Mouse (Mus musculus) monocyte, adult 2 months (primary cell): ENCODE data around the gene 6030445D17Rik.

Experiments used
- DNase-seq, 2 experiments: peaks; one replicate each; pipeline ENCODE4 v3.0.0; 2022; ENCODE audit warnings: low spot score in 2 of 2, low read depth in 1 of 2

6030445D17Rik gene

DNA sequence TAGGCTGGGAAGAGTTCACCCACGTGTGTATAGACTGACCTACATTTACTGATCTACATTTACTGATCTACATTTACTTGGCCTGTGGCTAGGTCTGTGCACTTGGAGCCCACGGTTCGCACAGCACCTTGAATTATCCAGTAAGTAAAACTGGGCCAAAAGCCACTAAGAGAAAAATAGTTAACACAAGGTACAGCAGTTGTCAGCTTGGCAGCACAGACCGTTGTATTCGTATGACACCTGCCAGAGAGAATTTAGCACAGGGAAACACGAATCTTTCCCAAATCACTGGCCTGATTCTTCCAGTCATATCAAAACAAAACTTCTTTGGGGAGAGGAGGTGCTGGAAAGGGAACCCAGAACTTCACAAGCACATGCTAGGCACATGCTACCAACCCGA is 3.8 kb upstream of the 6030445D17Rik start:
- DNase-seq = no peak

DNA sequence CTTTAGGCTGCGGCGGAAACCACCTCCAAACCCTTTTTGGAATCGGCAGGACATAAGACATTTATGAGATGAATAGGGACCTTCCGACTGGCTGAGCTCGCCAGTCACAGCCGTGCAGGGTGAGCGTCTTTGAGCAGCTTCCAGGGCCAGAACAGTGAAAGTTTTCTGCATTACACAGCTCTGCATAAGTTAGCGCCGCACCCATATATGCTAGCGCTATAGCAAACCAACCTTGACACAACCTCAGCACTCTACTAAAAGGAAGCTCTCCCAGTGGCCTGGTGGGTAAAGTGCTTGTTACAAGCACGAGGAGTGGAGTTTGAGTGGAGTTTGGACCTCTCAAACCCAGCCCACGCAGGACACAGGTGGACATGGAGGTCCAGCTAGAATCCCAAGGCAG is 2.8 kb upstream of the 6030445D17Rik start:
- no peak for DNase-seq

DNA sequence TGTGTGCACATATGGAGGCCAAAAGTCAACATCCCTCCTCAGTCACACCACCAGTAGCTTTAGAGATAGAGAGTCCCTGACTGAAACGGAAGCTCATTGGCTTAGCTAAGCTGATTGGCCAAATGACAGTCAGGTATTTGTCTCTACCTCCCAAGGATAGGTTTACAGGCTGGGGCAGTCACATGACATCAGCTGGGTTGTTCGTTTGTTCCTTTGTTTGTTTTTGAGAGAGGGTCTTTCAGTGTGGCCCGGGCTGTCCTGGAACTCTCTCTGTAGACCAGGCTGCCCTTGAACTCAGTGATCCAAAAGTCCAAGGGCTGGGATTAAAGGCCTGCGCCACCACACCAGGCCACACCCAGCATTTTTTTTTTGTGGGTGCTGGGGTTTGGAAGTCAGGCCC is 844 bp upstream of the 6030445D17Rik start:
- no peak for DNase-seq

DNA sequence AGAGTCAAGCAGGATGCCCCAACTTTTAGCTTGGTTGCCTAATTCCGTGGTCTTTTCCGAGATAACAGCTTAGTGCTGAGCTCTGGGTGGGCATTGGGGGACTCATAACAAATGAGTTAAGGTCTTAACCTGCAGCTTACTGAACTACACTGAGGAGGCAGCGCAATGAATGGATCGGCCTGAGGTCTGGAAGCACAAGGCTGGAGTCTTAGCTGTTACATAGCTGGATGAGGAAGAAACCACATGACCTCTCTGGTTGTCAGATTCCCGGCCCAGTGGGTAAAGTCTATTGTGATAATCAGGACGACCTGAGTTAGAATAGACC is 327 bp upstream of the 6030445D17Rik start:
- no peak for DNase-seq

DNA sequence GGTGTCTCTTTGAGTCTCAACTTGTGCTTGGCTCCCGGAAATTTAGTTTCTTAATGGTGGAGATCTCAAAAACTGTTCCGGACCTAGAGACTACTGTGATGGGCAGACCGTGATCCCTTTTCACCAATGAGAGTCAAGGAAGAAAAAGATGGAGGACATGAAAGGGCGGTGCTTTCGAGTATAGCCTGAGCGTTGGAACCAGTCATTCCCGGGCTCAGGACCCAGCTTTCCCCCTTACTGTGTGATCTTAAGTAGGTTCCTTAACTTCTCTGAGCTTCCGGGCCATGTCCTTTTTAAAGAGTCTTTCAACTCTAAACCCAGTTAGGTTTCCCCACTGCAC is 759 bp downstream of the 6030445D17Rik start:
- no peak for DNase-seq

DNA sequence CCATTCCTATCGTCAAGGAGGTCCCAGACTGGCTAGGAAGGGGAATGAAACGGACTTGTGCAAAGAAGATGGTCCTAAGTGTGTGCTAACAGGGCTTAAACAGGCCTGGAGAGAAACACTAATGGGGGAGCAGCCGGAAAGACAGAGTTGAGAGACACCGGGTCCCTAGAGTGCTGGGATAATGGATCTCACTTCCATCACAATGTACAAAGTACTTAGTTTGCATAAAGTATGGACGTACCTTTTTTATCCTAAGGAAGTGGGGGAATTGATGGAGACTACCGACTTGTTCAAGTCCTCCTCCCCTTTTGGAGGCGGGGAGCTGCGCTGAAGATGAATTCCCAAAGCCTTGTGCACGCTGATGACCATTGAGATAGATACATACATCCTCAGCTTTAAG is 1.4 kb downstream of the 6030445D17Rik start:
- no peak for DNase-seq

DNA sequence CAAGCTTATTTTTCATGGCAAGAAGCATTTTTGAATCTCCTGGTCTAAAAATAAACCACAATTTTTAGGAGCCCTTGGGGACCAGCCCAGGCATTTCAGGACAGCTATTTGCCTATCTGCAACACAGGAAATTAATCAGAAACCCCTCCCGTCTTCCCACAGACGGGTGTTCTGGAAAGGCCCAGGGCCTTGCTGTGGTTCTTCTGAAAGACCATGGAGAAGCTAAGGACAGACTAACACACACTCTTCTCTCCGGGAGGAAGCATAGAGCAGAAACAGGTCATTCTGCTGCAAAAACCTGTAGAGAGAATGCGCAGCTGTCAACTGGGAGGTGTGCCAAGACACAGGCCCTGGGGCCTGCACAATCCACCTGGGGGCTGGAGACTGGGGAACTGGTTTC is 4.2 kb downstream of the 6030445D17Rik start:
- DNase-seq = no peak

DNA sequence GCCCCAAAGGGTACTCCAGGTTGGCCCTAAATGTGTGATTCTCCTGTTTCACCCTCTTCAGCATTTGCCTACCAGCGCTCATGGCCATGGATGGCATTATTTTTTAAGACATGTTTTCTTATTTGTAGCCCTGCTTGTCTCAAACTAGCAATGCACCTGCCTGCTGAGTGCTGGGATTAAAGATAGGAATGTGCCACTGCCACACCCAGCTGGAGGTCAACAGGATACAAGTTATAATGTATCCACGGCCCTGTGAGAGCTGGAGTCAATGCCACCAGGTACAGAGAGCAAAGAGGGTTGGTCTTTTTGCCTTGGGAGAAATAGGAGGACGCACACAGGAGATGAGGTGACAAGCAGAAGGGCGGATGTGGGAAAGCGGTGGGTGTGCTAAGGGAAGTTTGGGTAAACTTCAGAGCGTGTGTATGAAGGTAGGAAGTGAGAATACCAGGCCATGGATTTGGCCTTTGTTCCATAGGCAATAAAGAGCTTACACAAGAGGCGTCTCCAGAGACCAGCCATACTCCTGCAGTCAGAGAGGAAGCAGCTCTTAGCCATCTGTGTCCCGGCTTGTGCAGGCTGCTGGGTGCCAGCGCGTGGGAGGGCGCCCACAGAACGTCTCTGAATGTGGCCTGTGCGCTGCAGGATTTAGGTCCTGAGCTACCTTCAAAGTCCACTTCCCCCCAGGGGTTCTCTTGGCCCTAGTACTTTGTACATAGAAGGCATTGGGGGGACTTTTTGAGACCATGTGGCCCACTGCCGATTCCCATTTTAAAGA is 6.7 kb downstream of the 6030445D17Rik start:
- no peak for DNase-seq

DNA sequence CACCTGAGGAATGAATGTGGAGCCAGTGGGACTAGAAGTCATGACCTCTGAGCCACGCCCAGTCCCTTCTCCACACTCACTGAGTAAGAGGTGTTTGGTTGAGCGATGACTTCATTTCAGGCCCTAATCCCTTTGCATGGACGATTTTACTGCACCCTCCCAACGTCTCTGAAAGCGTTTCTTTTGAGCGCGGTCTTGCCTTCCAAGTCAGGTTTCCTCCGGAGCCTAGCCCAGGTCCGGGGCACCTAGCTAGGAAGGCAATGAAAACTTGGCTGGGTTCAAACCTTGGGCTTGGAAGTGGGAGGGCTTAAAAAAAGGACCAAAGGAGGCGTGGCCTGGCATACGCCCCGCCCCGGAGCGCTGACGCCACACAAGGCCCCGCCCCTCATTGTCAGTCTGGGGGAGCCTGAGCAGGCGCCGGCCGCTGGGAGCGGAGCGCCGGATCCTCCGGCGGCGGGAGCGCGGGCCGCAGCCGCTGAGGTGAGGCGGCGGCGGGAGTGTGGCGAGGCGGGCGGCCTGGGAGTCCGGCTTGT is 7.4 kb downstream of the 6030445D17Rik start, which contains the start of gene Luzp1:
TSS of gene Luzp1 (plus strand) at position 391 of the 533 bp plus-strand sequence.
- DNase-seq = peak; percentile 61 to 80

DNA sequence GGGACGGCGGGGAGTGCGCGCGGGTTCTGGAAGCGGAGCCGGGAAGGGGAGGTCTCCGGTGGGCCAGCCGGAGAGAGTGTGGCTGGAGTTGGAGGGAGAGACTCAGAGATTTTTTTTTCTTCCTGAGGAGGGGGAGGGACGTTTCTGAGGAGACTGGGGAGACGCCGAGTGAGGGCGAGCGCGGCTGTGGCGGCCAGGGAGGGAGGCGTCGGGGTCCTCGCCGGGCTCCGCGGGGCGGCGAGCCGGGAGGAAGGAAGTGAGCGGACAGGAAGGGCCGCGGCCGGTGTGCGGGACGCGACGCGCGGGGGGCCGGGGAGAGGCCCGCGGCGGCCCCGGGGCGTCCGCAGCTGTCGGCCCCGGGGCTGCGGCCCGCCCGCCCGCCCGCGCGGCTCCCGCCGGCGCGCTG is 7.9 kb downstream of the 6030445D17Rik start:
- DNase-seq = no peak

DNA sequence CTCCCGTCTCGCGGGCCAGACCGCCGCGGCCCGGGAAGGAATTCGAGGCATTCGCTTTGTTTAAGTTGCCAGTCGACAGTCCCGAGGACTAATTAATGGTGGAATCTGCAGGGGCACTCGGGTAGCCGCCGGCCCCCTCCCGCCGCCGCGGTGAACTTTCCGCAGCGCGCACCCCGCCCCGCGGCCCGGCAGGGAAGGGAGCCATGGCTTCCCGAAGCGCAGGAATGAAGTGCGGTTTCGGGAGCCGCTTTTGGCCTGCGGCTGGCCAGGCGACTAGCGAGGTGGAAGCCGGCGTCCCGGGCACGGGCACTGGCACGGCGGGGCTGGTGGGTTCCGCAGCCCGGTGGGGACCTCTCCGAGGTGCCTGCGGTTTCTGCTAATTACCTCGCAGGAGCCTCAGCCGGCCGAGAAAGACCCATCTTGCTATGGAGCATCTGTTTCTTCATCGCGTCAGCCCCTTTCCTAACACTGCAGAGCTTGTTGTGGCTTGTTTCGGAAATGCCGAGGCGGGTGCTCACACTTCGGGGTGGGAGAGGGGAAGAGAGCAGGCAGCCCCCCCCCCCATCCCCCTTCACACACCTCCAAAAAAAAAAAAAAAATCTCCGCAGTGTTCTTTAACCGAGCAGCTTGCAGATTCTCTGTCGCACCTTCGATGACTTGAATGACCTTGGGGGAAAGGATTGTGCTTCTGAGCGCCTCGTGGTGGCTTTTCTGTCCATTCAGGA is 8.5 kb downstream of the 6030445D17Rik start:
- DNase-seq = no peak

DNA sequence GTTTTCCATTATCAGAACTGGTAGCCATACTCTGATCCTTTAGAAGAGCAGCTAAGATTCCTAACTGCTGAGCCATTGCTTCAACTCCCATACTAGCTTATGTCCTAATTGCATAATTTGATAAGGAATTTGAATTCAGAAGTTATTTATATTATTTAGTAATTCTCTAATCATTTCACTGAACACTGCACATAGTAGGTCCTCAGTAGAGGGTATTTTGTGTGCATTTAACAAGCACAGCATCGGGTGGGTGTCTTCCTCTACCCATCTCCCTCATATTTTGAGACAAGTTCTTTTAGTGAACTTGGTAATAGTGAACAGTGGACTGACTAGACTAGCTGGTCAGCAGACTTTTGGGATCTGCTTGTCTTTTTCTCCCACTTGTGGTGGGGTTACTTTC is 14.6 kb downstream of the 6030445D17Rik start:
- no peak for DNase-seq

DNA sequence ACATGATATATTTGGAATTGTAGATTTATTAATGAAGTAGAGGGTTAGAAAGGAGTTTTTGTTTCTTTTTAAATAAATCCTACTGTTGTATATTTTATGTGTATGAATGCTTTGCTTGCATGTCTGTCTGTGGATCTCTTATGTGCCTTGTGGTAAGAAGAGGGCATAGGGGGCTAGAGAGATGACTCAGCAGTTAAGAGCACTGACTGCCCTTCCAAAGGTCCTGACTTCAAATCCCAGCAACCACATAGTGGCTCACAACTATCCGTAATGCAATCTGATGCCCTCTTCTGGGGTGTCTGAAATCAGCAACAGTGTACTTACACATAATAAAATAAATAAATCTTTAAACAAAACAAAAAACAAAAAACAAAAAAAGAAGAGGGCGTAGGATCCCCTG is 24.5 kb downstream of the 6030445D17Rik start:
- no peak for DNase-seq

DNA sequence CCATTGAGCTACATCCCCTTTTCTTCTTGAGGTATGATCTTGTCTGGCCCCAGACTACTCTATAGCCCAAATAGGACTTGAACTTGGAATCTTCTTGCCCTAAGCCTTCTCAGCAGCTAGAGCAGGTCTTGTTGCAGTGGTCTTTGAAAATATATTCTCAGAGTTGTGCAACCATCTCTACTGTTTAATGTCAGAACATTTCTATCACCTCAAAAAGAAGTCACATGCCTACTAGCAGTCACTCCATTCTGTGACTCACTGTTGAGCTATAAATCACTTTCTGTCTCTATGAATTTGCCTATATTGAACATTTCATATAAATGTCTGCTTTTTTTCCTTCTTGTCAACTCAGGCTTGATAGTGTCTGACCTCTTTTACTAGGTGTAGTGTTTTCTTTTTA is 33.9 kb downstream of the 6030445D17Rik start:
- no peak for DNase-seq

DNA sequence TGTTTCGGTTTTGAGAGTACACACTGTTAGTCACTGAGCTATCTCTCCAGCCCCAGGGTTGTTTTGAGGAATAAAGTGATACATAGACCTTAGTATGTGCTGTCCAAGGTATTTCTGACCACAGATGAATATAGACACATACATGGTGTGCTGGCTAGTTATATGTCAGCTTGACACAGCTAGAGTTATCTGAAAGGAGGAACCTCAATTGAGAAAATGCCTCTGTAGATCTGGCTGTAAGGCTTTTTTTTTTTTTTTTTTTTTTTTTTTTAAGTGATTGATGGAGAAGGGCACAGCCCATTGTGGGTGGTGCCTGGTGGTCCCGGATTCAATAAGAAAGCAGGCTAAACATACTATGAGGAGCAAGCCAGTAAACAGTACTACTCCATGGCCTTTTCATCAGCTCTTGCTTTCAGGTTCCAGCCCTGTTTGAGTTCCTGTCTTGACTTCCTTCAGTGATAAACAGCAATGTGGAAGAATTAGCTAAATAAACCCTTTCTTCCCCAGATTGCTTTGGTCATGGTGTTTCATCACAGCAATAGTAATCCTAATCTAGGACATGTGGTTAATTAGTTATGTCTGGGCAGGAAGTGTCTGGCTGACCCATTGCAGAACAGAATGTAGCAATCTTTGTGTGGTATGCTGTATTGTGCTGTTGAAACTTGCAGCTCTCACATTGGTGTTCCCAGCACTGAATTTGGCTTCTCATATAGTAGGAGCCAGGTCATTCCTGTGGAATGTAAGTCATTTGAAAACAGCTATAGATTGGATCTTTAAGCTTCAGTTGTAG is 43.6 kb downstream of the 6030445D17Rik start:
- peak in 1 of 2 experiments; percentile 6 for DNase-seq

DNA sequence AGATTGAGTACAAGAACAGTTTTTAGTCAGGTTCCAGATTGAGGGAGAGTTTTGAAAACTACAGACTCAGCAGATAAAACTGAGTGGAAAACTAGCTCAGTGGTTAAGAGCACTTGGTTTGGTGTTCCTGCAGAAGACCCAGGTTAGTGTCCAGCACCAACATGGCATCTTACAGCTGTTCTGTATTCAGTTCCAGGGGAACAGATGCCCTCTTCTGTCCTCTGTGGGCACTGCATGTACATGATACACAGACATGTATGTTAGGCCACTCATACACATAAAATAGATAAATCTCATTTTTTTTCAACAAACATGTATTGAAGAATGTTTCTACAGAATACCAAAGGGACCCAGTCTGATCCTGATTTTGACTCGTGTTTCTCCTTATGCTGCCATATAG is 47.8 kb downstream of the 6030445D17Rik start:
- no peak for DNase-seq

DNA sequence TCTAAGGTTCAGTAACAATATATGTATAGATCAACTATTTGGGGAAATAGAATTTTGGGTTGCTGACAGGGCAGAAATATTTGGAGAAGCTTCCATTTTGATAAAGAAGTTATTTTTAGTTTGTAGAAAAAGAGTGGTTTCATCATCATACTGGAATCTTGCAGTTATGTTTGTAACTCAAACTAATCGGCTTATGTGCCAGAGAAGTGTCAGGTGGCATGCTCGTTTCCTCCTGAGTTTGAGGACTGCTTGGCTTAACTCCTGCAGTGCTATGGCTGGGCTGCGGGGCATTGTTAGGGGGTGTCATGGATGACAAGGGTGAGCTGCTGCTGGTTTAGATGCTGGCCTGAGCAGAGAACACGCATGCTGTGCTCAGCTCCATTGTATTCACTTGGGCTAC is 49.7 kb downstream of the 6030445D17Rik start:
- no peak for DNase-seq

DNA sequence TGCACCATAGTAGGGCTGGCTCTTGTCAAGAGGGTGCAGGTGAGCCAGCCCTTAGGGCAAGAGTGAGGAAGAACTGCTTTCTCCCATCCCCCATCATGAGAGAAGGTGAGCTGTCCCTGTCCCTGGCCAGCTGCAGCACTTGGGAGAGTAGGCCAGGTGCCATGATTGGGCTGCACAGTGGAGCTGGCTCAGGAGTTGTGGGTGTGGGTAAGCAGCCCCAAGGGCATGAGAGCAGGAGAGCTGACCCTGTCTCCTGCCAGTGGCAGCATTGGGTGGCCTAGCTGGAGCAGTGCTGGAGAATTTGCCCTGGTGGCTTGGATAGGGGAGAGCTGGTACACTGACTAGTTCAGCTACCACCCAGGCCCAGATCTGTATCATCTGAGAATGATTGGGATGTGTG is 50.9 kb downstream of the 6030445D17Rik start:
- DNase-seq = no peak
